Mouse (Mus musculus): ENCODE data around the gene Ly6g6f. TPM values are rescaled to one million over a fixed set of nuclear protein-coding genes. Genes with fewer than 3 reads are reported as not detected.

The Ly6g6f gene
- polyA plus RNA-seq, 1 experiment from 2014 or later = 10.5 TPM

- Histone ChIP-seq H3K4me2 (peak within 1 kb of the TSS; percentile 78), H3K27ac (peak within 1 kb of the TSS; percentile 95), H3K36me3 (peaks cover 35% of the 10 kb centered on the region), H3K9ac (peak within 1 kb of the TSS; percentile 86), H3K27me3 (replicated peaks) (no peaks in the 10 kb centered on the region), H3K4me3 (peak within 1 kb of the TSS; percentile 72), H3K4me1 (peaks cover 48% of the 10 kb centered on the region), H3K9me3 (replicated peaks) (no peaks in the 10 kb centered on the region)
- WGBS (ENCODE audit: insufficient replicate concordance) = 1% methylated on average over 61 of the region's 67 CpGs
- peak; percentile 97 for ATAC-seq
Observed at GRCm38 (mm10) chr17:35088825-35089644, 3.6 kb upstream of the Ly6g6f start, which contains the start of gene Abhd16a. Gene Abhd16a (plus strand): TSS chr17:35089263.

- H3K9ac ChIP-seq = no peak overlapping the region
- no peak overlapping the region for H3K27ac ChIP-seq
- no peak overlapping the region for H3K4me3 ChIP-seq
- H3K4me2 ChIP-seq = no peak overlapping the region; the same call in 1 of the 2 replicates
- no peaks in the 10 kb centered on the region for H3K27me3 ChIP-seq (replicated peaks)
- WGBS (ENCODE audit: insufficient replicate concordance) = 45% methylated on average over 2 of the region's 2 CpGs
- ATAC-seq = no peak
- peaks cover 27% of the 10 kb centered on the region for H3K36me3 ChIP-seq
- no peaks in the 10 kb centered on the region for H3K9me3 ChIP-seq (replicated peaks)
- H3K4me1 ChIP-seq = peaks cover 48% of the 10 kb centered on the region
Observed at GRCm38 (mm10) chr17:35088151-35088550, 2.7 kb upstream of the Ly6g6f start.

- no peak overlapping the region for H3K27ac ChIP-seq
- H3K27me3 ChIP-seq (replicated peaks) = 0 out of 2 replicates have a peak, but pooled peaks cover 4% of the 10 kb centered on the region
- no peaks in the 10 kb centered on the region for H3K36me3 ChIP-seq
- H3K9ac ChIP-seq = no peak overlapping the region
- no peaks in the 10 kb centered on the region for H3K9me3 ChIP-seq (replicated peaks)
- no peak overlapping the region for H3K4me3 ChIP-seq
- no peak for ATAC-seq
- peaks cover 40% of the 10 kb centered on the region for H3K4me1 ChIP-seq
- H3K4me2 ChIP-seq = no peak overlapping the region
- 39% methylated on average over 3 of the region's 3 CpGs for WGBS (ENCODE audit: insufficient replicate concordance)
Observed at GRCm38 (mm10) chr17:35083929-35084497, 1.4 kb downstream of the Ly6g6f start.

- peaks cover 46% of the 10 kb centered on the region for H3K4me1 ChIP-seq
- H3K36me3 ChIP-seq = no peaks in the 10 kb centered on the region
- H3K9ac ChIP-seq = no peak overlapping the region
- ATAC-seq = no peak
- no peak overlapping the region for H3K4me3 ChIP-seq
- H3K27ac ChIP-seq = peak overlapping the region; percentile 12; the same call in 1 of the 2 replicates
- no peak overlapping the region for H3K4me2 ChIP-seq
- H3K27me3 ChIP-seq (replicated peaks) = peaks cover 9% of the 10 kb centered on the region
- no peaks in the 10 kb centered on the region for H3K9me3 ChIP-seq (replicated peaks)
- 78% methylated on average over 16 of the region's 16 CpGs for whole genome bisulfite sequencing (ENCODE audit: insufficient replicate concordance)
Observed at GRCm38 (mm10) chr17:35082841-35083576, 2.4 kb downstream of the Ly6g6f start.

- 87% methylated on average over 4 of the region's 4 CpGs for WGBS (ENCODE audit: insufficient replicate concordance)
- ATAC-seq = no peak
- Histone ChIP-seq H3K27me3 (replicated peaks) (peaks cover 27% of the 10 kb centered on the region), H3K9ac (peak overlapping the region; percentile 62), H3K4me1 (peaks cover 66% of the 10 kb centered on the region), H3K36me3 (no peaks in the 10 kb centered on the region), H3K9me3 (replicated peaks) (no peaks in the 10 kb centered on the region), H3K4me3 (no peak overlapping the region), H3K4me2 (peak overlapping the region; percentile 70), H3K27ac (peak overlapping the region; percentile 83)
Observed at GRCm38 (mm10) chr17:35080710-35081109, 4.7 kb downstream of the Ly6g6f start.

GRCm38 (mm10) chr17:35080248-35080647 is 5.2 kb downstream of the Ly6g6f start:
- peak; percentile 50 for ATAC-seq
- peaks cover 62% of the 10 kb centered on the region for H3K4me1 ChIP-seq
- peaks cover 27% of the 10 kb centered on the region for H3K27me3 ChIP-seq (replicated peaks)
- H3K9ac ChIP-seq = peak overlapping the region; percentile 62
- H3K27ac ChIP-seq = peak overlapping the region; percentile 83
- H3K4me3 ChIP-seq = peak overlapping the region; percentile 29
- no peaks in the 10 kb centered on the region for H3K9me3 ChIP-seq (replicated peaks)
- H3K4me2 ChIP-seq = peak overlapping the region; percentile 70
- 20% methylated on average over 6 of the region's 6 CpGs for WGBS (ENCODE audit: insufficient replicate concordance)
- no peaks in the 10 kb centered on the region for H3K36me3 ChIP-seq

GRCm38 (mm10) chr17:35079778-35080177 is 5.6 kb downstream of the Ly6g6f start:
- Histone ChIP-seq H3K4me3 (peak overlapping the region; percentile 29), H3K4me1 (peaks cover 57% of the 10 kb centered on the region), H3K27ac (peak overlapping the region; percentile 83), H3K9ac (peak overlapping the region; percentile 62), H3K27me3 (replicated peaks) (peaks cover 31% of the 10 kb centered on the region), H3K4me2 (peak overlapping the region; percentile 70), H3K36me3 (no peaks in the 10 kb centered on the region), H3K9me3 (replicated peaks) (no peaks in the 10 kb centered on the region)
- peak; percentile 97 for ATAC-seq
- WGBS (ENCODE audit: insufficient replicate concordance) = 6% methylated on average over 9 of the region's 9 CpGs

GRCm38 (mm10) chr17:35077786-35078233 is 7.6 kb downstream of the Ly6g6f start, which contains the start of gene Ly6g6d:
Gene Ly6g6d (minus strand): TSS chr17:35078065.
- Histone ChIP-seq H3K36me3 (no peaks in the 10 kb centered on the region), H3K27me3 (replicated peaks) (peaks cover 40% of the 10 kb centered on the region), H3K9me3 (replicated peaks) (no peaks in the 10 kb centered on the region), H3K4me3 (no peak within 1 kb of the TSS), H3K4me1 (peaks cover 60% of the 10 kb centered on the region), H3K27ac (peak within 1 kb of the TSS; percentile 83; the same call in 1 of the 2 replicates), H3K9ac (no peak within 1 kb of the TSS; the same call in 1 of the 2 replicates), H3K4me2 (peak within 1 kb of the TSS; percentile 30)
- WGBS (ENCODE audit: insufficient replicate concordance) = 19% methylated on average over 14 of the region's 14 CpGs
- ATAC-seq = no peak

- 38% methylated on average over 2 of the region's 2 CpGs for whole genome bisulfite sequencing (ENCODE audit: insufficient replicate concordance)
Observed at GRCm38 (mm10) chr17:35077285-35077684, 8.1 kb downstream of the Ly6g6f start.

GRCm38 (mm10) chr17:35076507-35077176 is 8.8 kb downstream of the Ly6g6f start, which contains the start of gene Ly6g6e:
Gene Ly6g6e (plus strand): TSS chr17:35076902.
- Histone ChIP-seq H3K4me1 (peaks cover 57% of the 10 kb centered on the region), H3K4me3 (no peak within 1 kb of the TSS), H3K4me2 (peak within 1 kb of the TSS; percentile 30), H3K9ac (no peak within 1 kb of the TSS), H3K27me3 (replicated peaks) (peaks cover 40% of the 10 kb centered on the region), H3K27ac (0 out of 2 replicates have a peak within 1 kb of the TSS, but pooled peaks have one; percentile 2), H3K36me3 (no peaks in the 10 kb centered on the region), H3K9me3 (replicated peaks) (no peaks in the 10 kb centered on the region)
- WGBS (ENCODE audit: insufficient replicate concordance) = 38% methylated on average over 10 of the region's 10 CpGs
- no peak for ATAC-seq

More at GRCm38 (mm10) chr17:35077285-35077684, 8.1 kb downstream of the Ly6g6f start:
- 0 out of 2 replicates have a peak overlapping the region, but pooled peaks have one; percentile 2 for H3K27ac ChIP-seq
- H3K36me3 ChIP-seq = no peaks in the 10 kb centered on the region
- no peaks in the 10 kb centered on the region for H3K9me3 ChIP-seq (replicated peaks)
- H3K9ac ChIP-seq = no peak overlapping the region
- ATAC-seq = no peak
- peaks cover 60% of the 10 kb centered on the region for H3K4me1 ChIP-seq
- peaks cover 40% of the 10 kb centered on the region for H3K27me3 ChIP-seq (replicated peaks)
- H3K4me2 ChIP-seq = peak overlapping the region; percentile 30; the same call in 1 of the 2 replicates
- no peak overlapping the region for H3K4me3 ChIP-seq

- Histone ChIP-seq H3K4me2 (no peak overlapping the region), H3K4me3 (no peak overlapping the region)
Observed at GRCm38 (mm10) chr17:35074097-35074496, 11.3 kb downstream of the Ly6g6f start.

More at GRCm38 (mm10) chr17:35074097-35074496, 11.3 kb downstream of the Ly6g6f start:
- Histone ChIP-seq H3K27me3 (replicated peaks) (peaks cover 46% of the 10 kb centered on the region), H3K27ac (no peak overlapping the region), H3K4me1 (peaks cover 36% of the 10 kb centered on the region), H3K9ac (no peak overlapping the region), H3K9me3 (replicated peaks) (no peaks in the 10 kb centered on the region), H3K36me3 (no peaks in the 10 kb centered on the region)
- 24% methylated on average over 17 of the region's 17 CpGs for WGBS (ENCODE audit: insufficient replicate concordance)
- no peak for ATAC-seq

All from liver, embryonic 12.5 days (tissue).